ENCODE assay signal across 17 mouse cellular contexts in the genomic region with DNA sequence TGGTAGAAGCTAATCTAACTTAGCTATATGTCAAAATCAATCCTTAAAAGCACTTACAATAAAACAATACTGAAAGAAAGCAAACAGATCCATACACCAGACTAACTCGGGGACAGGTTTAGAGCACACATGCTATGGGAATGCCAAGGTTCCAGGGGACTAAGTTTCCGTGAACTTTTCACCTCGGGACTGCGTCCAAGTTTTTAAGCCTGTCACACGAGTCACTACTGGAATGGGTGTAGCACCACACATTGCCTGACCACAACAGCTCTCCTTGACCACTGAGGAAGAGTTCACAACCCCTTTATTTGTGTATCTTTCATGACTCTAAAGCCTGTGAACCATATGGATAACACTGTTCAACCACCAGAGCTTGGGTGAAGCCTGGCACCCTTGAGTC.
"Had no signal": no experiment of that assay in that cellular context is flagged by ENCODE, and none has a peak within 500 bp of the region (broad histone marks: within the 10 kb centered on the region; RNA-seq: fewer than 3 reads in every experiment).

No protein-coding gene starts in this region.

- H3K9ac ChIP-seq: lung, embryonic 14.5 days; midbrain, embryonic 12.5 days; neural tube, embryonic 13.5 days; neural tube, embryonic 15.5 days had no signal

- H3K27me3 ChIP-seq: midbrain, embryonic 12.5 days; neural tube, embryonic 13.5 days; neural tube, embryonic 15.5 days had no signal

- H3K4me2 ChIP-seq: lung, embryonic 14.5 days; midbrain, embryonic 12.5 days; neural tube, embryonic 13.5 days; neural tube, embryonic 15.5 days had no signal

- H3K9me3 ChIP-seq: midbrain, embryonic 10.5 days; midbrain, embryonic 12.5 days; neural tube, embryonic 13.5 days; neural tube, embryonic 15.5 days had no signal

- H3K36me3 ChIP-seq: midbrain, embryonic 10.5 days; midbrain, embryonic 12.5 days; neural tube, embryonic 13.5 days; neural tube, embryonic 15.5 days had no signal

- DNase-seq: lung, embryonic 14.5 days; lung, postnatal 10 days; lung, postnatal 4 days; midbrain, embryonic 14.5 days; retina, postnatal 1 day; right cerebral cortex, adult 18-20 months; right cerebral cortex, postnatal 25 days; right cerebral cortex, postnatal 4 days; spleen, adult 18-20 months; thymus, adult 18-20 months; thymus, postnatal 36 days had no signal

- H3K27ac ChIP-seq: midbrain, embryonic 10.5 days; midbrain, embryonic 12.5 days; neural tube, embryonic 13.5 days; neural tube, embryonic 15.5 days had no signal

- H3K4me3 ChIP-seq: midbrain, embryonic 10.5 days; midbrain, embryonic 12.5 days; myocyte; neural tube, embryonic 13.5 days; neural tube, embryonic 15.5 days had no signal

- H3K4me1 ChIP-seq: midbrain, embryonic 10.5 days; midbrain, embryonic 12.5 days; neural tube, embryonic 13.5 days; neural tube, embryonic 15.5 days had no signal

- ATAC-seq: midbrain, embryonic 16.5 days had no signal
